Mouse (Mus musculus): ENCODE measurements at regions not wholly inside any gene's neighbourhood (a gene's known extent, or its start where the extent isn't known, plus 50 kb on each side); places are given as distances from the start of the nearest gene placed in this dataset.

GRCm38 (mm10) chr8:128223092-128223491, 135.3 kb upstream of the Nrp1 start:
- 89% methylated on average over 1 of the region's 1 CpGs for WGBS

GRCm38 (mm10) chr8:128223522-128223921, 134.9 kb upstream of the Nrp1 start:
- Histone ChIP-seq H3K4me1 (ENCODE audit: control insufficient read depth, insufficient read depth, low read length) (no peaks in the 10 kb centered on the region), H3K27me3 (ENCODE audit: control insufficient read depth, insufficient read depth, low read length) (no peaks in the 10 kb centered on the region), H3K36me3 (ENCODE audit: control insufficient read depth, insufficient read depth, low read length) (no peaks in the 10 kb centered on the region), H3K9ac (ENCODE audit: low read length) (no peak overlapping the region), H3K4me3 (ENCODE audit: low read depth, low read length) (no peak overlapping the region), H3K9me3 (ENCODE audit: control insufficient read depth, low read length) (no peaks in the 10 kb centered on the region), H3K27ac (ENCODE audit: low read depth, low read length) (no peak overlapping the region), H3K4me2 (no peak overlapping the region)
- DNase-seq (ENCODE audit: low spot score, missing footprints) = no peak
- ATAC-seq (ENCODE audit: low FRiP score) = no peak

More at GRCm38 (mm10) chr8:128223092-128223491, 135.3 kb upstream of the Nrp1 start:
- no peak for DNase-seq (ENCODE audit: low spot score, missing footprints)
- no peak overlapping the region for H3K27ac ChIP-seq (ENCODE audit: low read depth, low read length)
- H3K4me2 ChIP-seq = no peak overlapping the region
- no peaks in the 10 kb centered on the region for H3K27me3 ChIP-seq (ENCODE audit: control insufficient read depth, insufficient read depth, low read length)
- no peaks in the 10 kb centered on the region for H3K36me3 ChIP-seq (ENCODE audit: control insufficient read depth, insufficient read depth, low read length)
- H3K9me3 ChIP-seq (ENCODE audit: control insufficient read depth, low read length) = no peaks in the 10 kb centered on the region
- H3K4me3 ChIP-seq (ENCODE audit: low read depth, low read length) = no peak overlapping the region
- H3K4me1 ChIP-seq (ENCODE audit: control insufficient read depth, insufficient read depth, low read length) = no peaks in the 10 kb centered on the region
- no peak for ATAC-seq (ENCODE audit: low FRiP score)
- H3K9ac ChIP-seq (ENCODE audit: low read length) = no peak overlapping the region

DNA sequence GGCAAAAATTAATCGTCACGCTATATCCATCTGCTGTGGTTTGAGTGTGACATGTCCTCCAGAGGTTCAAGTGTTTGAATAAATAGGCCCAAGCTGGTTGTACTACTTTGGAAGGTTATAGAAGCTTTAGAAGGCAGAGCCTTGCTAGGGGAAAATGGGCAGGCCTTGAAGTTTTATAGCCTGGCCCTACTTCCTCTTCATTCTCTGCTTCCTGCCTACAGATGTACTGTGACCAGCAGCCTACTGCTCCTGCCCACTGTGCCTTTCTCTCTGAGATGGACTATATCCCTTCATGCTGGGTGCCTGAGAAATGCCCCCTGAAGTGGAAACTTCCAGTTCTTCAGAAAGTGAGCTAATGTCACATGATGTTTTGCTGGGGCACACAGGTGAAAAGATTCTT, 133.3 kb upstream of the Nrp1 start:
- Histone ChIP-seq H3K36me3 (ENCODE audit: control insufficient read depth, insufficient read depth, low read length) (no peaks in the 10 kb centered on the region), H3K4me1 (ENCODE audit: control insufficient read depth, insufficient read depth, low read length) (no peaks in the 10 kb centered on the region), H3K4me2 (no peak overlapping the region), H3K4me3 (ENCODE audit: low read depth, low read length) (no peak overlapping the region), H3K9me3 (ENCODE audit: control insufficient read depth, low read length) (no peaks in the 10 kb centered on the region), H3K27me3 (ENCODE audit: control insufficient read depth, insufficient read depth, low read length) (no peaks in the 10 kb centered on the region), H3K9ac (ENCODE audit: low read length) (no peak overlapping the region), H3K27ac (ENCODE audit: low read depth, low read length) (no peak overlapping the region)
- WGBS = 94% methylated on average over 2 of the region's 2 CpGs
- ATAC-seq (ENCODE audit: low FRiP score) (no peak), DNase-seq (ENCODE audit: low spot score, missing footprints) (no peak)

DNA sequence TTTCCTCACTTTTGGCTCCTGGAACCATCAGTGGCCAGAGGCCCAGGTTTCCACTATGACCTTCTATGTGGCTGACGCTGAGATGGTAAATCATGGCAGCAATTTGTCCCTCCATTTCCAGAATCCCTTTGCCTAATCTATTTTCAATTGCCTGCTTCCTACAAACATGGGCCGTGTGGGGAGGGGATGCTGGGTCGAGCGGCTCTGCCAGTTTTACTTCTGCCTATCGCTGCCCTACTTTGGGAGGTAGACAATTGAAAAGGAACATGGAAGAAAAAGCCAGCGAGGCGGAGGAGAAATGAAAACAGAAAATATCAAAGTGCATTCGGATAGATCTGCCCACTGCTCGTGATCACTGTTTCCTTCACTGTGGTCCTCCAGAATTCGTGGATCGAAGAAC, 123.3 kb upstream of the Nrp1 start:
- H3K9me3 ChIP-seq (ENCODE audit: control insufficient read depth, low read length) = no peaks in the 10 kb centered on the region
- no peak overlapping the region for H3K9ac ChIP-seq (ENCODE audit: low read length)
- ATAC-seq (ENCODE audit: low FRiP score) = no peak
- no peak for DNase-seq (ENCODE audit: low spot score, missing footprints)
- no peaks in the 10 kb centered on the region for H3K4me1 ChIP-seq (ENCODE audit: control insufficient read depth, insufficient read depth, low read length)
- no peaks in the 10 kb centered on the region for H3K27me3 ChIP-seq (ENCODE audit: control insufficient read depth, insufficient read depth, low read length)
- no peak overlapping the region for H3K4me2 ChIP-seq
- H3K27ac ChIP-seq (ENCODE audit: low read depth, low read length) = no peak overlapping the region
- H3K36me3 ChIP-seq (ENCODE audit: control insufficient read depth, insufficient read depth, low read length) = no peaks in the 10 kb centered on the region
- no peak overlapping the region for H3K4me3 ChIP-seq (ENCODE audit: low read depth, low read length)
- 89% methylated on average over 11 of the region's 11 CpGs for WGBS

DNA sequence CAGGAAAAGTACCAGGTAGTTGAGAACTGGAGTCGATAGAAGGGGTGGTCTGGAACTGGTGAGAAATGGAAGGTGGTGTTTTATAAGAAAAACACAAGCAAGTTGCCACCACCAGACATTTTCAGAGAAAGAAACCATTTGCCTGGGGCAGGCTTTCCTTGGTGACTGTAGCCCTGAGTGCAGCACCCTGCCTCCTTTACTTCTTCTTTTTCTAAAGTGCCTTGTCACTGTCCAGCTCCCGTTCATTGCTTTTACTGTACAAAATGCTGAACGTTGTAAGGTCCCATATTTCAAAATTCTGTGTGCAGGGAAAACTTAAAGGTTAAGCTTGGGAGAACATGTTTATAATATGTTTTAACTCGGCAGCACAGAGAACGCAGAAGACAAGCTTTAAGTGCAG, 122.9 kb upstream of the Nrp1 start:
- 89% methylated on average over 5 of the region's 5 CpGs for WGBS
- H3K27ac ChIP-seq (ENCODE audit: low read depth, low read length) = no peak overlapping the region
- no peak overlapping the region for H3K4me3 ChIP-seq (ENCODE audit: low read depth, low read length)
- H3K9me3 ChIP-seq (ENCODE audit: control insufficient read depth, low read length) = no peaks in the 10 kb centered on the region
- no peak overlapping the region for H3K9ac ChIP-seq (ENCODE audit: low read length)
- no peaks in the 10 kb centered on the region for H3K4me1 ChIP-seq (ENCODE audit: control insufficient read depth, insufficient read depth, low read length)
- no peak for DNase-seq (ENCODE audit: low spot score, missing footprints)
- H3K4me2 ChIP-seq = no peak overlapping the region
- no peaks in the 10 kb centered on the region for H3K36me3 ChIP-seq (ENCODE audit: control insufficient read depth, insufficient read depth, low read length)
- ATAC-seq (ENCODE audit: low FRiP score) = no peak
- H3K27me3 ChIP-seq (ENCODE audit: control insufficient read depth, insufficient read depth, low read length) = no peaks in the 10 kb centered on the region

DNA sequence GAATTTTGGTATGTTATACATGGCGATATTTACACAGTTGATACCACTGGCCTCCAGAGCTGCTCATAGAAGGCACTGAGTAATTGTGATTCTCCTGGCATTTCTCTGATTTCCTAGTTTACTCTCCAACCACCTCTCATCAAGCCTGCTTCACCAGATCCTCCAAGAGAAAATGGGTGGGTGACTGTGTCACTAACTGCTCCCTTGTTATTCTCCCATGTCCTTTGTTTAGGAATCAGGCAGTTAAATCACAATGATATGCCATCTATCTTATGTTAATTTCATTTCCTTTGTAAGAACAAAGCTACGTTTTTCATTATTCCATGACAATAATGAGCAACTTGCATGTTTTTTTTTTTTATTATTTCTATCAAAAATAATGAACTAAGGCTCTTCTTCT, 122.3 kb upstream of the Nrp1 start:
- ATAC-seq (ENCODE audit: low FRiP score) = no peak
- H3K27ac ChIP-seq (ENCODE audit: low read depth, low read length) = no peak overlapping the region
- no peaks in the 10 kb centered on the region for H3K4me1 ChIP-seq (ENCODE audit: control insufficient read depth, insufficient read depth, low read length)
- no peaks in the 10 kb centered on the region for H3K36me3 ChIP-seq (ENCODE audit: control insufficient read depth, insufficient read depth, low read length)
- H3K9me3 ChIP-seq (ENCODE audit: control insufficient read depth, low read length) = no peaks in the 10 kb centered on the region
- WGBS = 93% methylated on average over 2 of the region's 2 CpGs
- no peak overlapping the region for H3K9ac ChIP-seq (ENCODE audit: low read length)
- no peak for DNase-seq (ENCODE audit: low spot score, missing footprints)
- no peaks in the 10 kb centered on the region for H3K27me3 ChIP-seq (ENCODE audit: control insufficient read depth, insufficient read depth, low read length)
- H3K4me3 ChIP-seq (ENCODE audit: low read depth, low read length) = no peak overlapping the region
- no peak overlapping the region for H3K4me2 ChIP-seq

- ATAC-seq (ENCODE audit: low FRiP score) = no peak
- no peak overlapping the region for H3K4me3 ChIP-seq (ENCODE audit: low read depth, low read length)
- H3K9me3 ChIP-seq (ENCODE audit: control insufficient read depth, low read length) = no peaks in the 10 kb centered on the region
- H3K36me3 ChIP-seq (ENCODE audit: control insufficient read depth, insufficient read depth, low read length) = no peaks in the 10 kb centered on the region
- H3K4me2 ChIP-seq = no peak overlapping the region
- no peak for DNase-seq (ENCODE audit: low spot score, missing footprints)
- no peak overlapping the region for H3K27ac ChIP-seq (ENCODE audit: low read depth, low read length)
- WGBS = 96% methylated on average over 2 of the region's 2 CpGs
- H3K4me1 ChIP-seq (ENCODE audit: control insufficient read depth, insufficient read depth, low read length) = no peaks in the 10 kb centered on the region
- H3K9ac ChIP-seq (ENCODE audit: low read length) = no peak overlapping the region
- H3K27me3 ChIP-seq (ENCODE audit: control insufficient read depth, insufficient read depth, low read length) = no peaks in the 10 kb centered on the region
These were observed 119.5 kb upstream of the Nrp1 start for GRCm38 (mm10) chr8:128238948-128239347.

DNA sequence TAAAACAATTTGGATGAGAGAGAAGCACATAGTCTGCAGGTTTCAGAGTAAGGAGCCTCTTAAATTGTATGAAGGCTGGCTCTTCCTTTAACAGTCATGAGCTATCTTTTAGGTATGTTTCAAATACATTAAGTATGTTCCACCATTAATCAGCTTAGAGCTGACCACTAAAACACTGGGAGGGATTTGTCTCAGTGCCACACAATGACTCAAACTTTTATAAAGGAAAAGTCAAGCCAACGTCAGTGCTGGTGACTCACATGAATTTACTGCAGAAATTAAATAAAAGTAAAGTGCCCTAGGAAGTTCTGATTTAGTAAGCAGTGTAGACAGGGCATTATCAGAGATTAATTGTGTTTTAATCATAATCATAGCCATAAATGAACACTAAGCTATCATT, 118.6 kb upstream of the Nrp1 start:
- WGBS = 71% methylated on average over 1 of the region's 1 CpGs
- no peaks in the 10 kb centered on the region for H3K27me3 ChIP-seq (ENCODE audit: control insufficient read depth, insufficient read depth, low read length)
- no peaks in the 10 kb centered on the region for H3K4me1 ChIP-seq (ENCODE audit: control insufficient read depth, insufficient read depth, low read length)
- H3K9ac ChIP-seq (ENCODE audit: low read length) = no peak overlapping the region
- no peak overlapping the region for H3K4me2 ChIP-seq
- no peaks in the 10 kb centered on the region for H3K9me3 ChIP-seq (ENCODE audit: control insufficient read depth, low read length)
- H3K4me3 ChIP-seq (ENCODE audit: low read depth, low read length) = no peak overlapping the region
- ATAC-seq (ENCODE audit: low FRiP score) = no peak
- H3K36me3 ChIP-seq (ENCODE audit: control insufficient read depth, insufficient read depth, low read length) = no peaks in the 10 kb centered on the region
- DNase-seq (ENCODE audit: low spot score, missing footprints) = no peak
- H3K27ac ChIP-seq (ENCODE audit: low read depth, low read length) = no peak overlapping the region

DNA sequence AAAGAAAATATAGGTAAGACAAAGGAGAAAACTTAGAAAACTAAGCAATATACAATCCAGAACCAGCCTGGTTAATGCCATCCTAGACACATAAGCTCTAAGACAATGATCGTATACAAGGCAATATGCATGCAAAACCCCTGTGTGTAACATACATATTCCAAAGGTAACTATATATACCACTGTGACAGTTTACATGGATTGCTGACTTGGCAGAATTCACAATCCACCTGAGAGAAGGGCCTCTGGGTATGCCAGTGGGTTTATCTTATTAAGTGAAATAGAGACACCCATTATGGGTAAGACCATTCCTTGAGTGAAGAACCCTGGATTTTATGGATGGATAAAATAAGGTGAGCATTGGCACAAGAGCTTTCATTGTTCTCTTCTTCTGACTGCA, 117.2 kb upstream of the Nrp1 start:
- H3K9me3 ChIP-seq (ENCODE audit: control insufficient read depth, low read length) = no peaks in the 10 kb centered on the region
- H3K27me3 ChIP-seq (ENCODE audit: control insufficient read depth, insufficient read depth, low read length) = no peaks in the 10 kb centered on the region
- no peak for ATAC-seq (ENCODE audit: low FRiP score)
- H3K36me3 ChIP-seq (ENCODE audit: control insufficient read depth, insufficient read depth, low read length) = no peaks in the 10 kb centered on the region
- no peak overlapping the region for H3K4me3 ChIP-seq (ENCODE audit: low read depth, low read length)
- no peaks in the 10 kb centered on the region for H3K4me1 ChIP-seq (ENCODE audit: control insufficient read depth, insufficient read depth, low read length)
- no peak overlapping the region for H3K9ac ChIP-seq (ENCODE audit: low read length)
- WGBS = 94% methylated on average over 1 of the region's 1 CpGs
- DNase-seq (ENCODE audit: low spot score, missing footprints) = no peak
- H3K4me2 ChIP-seq = no peak overlapping the region
- H3K27ac ChIP-seq (ENCODE audit: low read depth, low read length) = no peak overlapping the region
